Mouse (Mus musculus) thymus, postnatal 14 days (tissue): ENCODE measurements at regions not wholly inside any gene's neighbourhood (a gene's known extent, or its start where the extent isn't known, plus 50 kb on each side); places are given as distances from the start of the nearest gene placed in this dataset.
A peak's percentile ranks its signal among the peaks of the same experiment; 100 is the strongest.
"Not testable (repeated sequence)": the region's sequence is repeated elsewhere in the genome, so short reads cannot be mapped to it uniquely, and the experiment has no call there.

Experiments
- DNase-seq: peaks from one replicate; pipeline ENCODE4 v3.0.0; 2021

DNA sequence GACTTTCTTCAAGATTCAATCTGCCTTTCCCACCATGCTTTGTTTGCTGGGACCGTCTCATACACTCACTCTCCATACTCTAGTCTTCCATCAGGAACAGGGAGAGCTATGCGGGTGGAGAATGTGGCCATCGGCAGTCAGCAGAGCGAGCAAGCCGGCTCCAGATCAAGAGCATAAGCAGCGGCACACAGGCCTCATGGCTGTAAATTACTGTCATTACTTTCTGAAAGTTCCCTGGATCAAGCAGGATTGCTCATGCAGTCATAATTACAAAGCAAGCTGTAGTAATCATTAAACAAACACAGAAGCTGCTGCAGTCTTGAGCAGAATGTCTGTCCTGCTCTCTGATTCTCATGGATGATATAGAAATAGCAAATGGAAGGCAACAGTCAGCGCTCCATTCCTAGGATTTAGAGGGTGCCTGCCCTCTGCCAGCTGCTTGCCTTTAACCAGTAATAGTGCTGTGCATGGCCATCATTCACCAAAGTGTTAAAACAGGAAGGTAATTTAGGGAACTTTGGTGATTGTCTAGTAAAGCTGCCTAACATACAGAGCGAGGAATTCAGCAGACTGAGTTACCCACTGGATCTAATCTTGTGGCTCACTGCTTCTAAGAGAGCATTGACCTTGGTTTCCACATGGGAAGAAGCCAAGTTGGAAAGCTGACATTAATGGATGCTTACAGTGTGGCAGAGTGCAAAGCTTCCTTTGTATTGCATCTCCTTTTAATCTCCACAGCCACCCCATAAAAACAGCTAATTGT is 298.2 kb downstream of the 1190002N15Rik start:
- no peak for DNase-seq

DNA sequence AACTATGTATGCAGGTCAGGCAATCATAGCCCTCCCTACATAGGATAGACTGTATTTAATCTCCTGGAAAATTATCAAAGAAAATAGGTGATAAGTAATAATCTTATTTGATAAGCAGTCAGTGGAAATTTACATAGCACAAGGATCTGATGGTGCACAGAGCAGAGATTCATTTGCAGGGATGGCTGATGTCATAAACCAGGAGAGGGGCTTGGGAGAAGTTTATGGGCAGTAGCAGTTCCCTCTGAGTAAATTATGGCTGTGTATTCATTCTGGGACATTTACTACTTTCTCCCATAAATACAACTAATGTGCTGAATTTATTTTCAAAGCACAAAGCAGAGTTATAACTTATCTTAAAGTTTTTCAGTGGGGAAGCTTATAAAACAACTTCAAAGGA is 299.3 kb downstream of the 1190002N15Rik start:
- no peak for DNase-seq

DNA sequence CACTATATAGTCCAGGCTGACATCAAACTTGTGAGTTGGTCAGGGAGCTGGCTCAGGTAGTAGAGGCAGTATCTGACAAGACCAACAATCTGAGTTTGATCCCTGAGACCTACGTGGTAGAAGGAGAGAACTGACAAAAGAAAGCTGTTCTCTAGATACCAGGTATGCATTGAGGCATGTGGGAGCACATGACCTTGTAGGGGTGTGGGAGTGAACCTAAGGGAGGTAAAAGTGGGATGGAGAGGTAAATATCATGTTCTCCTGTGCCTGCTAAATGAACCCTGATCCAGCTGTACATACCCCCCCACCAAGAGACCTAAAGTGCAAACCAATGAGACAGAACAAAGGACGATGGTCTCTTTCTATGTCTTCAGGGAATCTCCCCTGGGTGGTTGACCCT is 308.3 kb downstream of the 1190002N15Rik start:
- DNase-seq: no peak

DNA sequence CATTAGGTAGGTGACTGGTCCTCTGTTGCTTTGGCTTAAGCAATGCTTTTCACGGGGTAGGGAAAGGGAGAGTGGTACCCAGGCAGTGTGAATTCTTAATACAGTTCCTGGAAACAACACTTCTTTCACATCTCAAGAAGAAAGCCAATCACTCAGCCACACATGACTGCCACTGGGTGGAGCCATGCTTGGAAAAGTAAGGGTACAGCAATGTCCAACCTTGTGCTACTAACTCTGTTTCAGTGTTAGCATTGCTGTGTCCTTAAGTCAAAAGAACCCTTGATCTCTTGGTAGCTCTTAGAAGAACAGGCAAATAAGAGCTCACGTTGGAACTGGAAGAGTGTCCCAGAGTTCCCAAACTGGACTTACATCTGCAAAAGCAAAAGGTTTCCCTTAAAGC is 318.8 kb downstream of the 1190002N15Rik start:
- peak; percentile 7 for DNase-seq

DNA sequence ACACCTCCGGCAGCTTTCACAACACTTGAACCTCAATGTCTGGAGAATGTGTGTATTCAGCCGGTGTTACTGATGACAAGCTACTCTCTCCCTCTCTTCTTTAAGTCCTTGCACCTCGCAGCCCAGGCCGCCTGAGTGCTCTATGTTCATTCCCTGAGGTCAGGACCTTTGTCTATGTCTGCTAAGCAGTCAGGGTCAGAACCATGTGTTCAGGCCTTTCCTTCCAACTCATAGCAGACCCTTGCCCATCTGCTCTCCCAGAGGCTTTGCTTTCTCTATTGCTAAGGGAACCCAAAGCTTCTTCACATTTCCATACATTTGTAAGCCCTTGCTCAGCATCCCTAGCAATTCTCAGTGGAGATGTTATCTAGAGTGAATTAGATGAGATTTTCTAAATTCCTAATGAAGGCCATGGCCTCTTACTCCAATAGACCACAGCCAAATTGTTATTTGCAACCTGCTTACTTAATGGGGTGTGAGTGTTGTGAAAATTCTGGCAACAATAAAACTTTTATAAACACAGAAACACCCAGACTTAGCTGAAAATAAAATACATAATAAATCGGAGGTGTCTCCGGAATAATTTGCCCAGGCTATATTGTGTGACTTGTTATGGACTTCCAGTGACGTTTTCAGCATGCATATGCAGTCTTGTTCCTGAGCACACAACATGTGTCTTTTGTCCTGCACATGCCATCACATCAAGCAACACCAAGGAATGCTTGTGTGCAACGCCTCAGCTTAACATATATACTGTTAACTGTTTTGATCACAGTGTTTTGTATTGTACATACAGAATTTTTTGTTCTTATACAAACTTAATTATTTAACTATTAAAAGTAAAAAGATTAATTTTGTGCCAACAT is 321.2 kb downstream of the 1190002N15Rik start:
- DNase-seq: no peak

DNA sequence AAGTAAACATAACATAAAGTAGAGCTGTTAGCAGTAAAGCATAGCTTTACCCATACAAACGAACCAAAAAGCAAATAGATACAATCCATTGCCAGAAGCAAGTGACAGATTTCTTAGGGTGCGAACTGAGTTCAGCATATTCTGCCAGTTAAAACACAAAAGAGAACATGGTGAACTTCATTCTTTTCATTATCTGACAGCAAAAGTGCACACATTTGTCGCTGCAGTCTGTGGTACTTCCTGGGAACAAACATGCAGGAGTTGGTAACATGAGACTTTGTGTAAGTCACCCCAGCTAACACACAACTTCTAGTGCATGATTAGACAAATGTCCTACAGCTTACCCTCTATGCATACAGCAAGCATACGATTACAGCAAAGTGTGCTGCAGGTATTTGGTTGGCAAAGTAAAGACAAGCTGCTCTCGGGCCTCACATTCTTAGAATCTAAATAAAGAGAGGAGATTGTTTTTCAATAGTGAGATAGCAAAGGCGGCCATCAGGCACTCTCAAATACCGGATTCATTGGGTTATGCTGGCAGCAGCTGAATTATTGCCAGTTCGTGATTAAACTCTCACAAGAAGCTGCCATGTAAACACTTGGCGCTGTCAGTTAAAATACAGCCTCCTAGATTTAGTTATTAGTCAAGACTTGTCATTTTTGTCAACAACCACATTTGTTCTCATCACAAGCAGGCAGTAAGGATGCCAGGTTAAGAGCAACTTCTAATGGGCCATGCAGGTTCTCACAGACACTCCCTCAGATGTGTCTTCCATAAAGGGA is 327.2 kb downstream of the 1190002N15Rik start:
- DNase-seq: no peak

DNA sequence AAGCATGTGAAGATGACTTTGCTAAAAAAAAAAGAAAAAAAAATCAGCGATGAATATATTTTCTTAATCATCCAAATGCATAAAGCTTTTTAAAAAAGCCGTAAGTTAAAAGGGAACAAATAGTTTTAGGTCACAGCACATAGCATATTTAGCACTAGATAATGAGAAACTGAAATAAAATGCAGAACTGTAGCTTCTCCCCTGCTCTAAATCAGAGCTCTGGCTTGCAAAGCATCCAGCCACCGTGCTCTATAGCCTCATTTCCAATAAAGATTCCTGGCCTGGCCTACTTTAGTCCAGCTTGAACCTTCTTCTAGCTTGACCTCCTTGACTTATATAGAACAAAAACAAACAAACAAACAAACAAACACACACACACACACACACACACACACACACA is 328.9 kb downstream of the 1190002N15Rik start:
- DNase-seq: no peak

DNA sequence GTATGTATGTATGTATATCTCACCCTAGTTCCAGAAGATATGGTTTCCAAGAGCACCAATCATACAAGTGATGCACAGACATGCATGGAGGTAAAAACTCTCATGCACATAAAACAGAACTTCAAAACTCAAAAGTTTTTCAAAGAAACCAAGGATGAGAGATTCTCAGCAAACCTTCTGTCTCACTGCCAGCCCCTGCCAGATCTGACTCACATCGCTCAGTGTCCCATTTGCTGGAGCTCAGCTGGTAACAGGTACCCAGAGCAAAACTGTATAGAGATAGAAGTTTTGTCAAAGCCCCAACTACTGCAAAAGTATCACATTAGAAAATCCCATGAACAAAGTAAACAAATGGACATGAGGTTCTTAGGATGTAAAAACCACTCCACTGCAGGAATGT is 337.0 kb downstream of the 1190002N15Rik start:
- no peak for DNase-seq

DNA sequence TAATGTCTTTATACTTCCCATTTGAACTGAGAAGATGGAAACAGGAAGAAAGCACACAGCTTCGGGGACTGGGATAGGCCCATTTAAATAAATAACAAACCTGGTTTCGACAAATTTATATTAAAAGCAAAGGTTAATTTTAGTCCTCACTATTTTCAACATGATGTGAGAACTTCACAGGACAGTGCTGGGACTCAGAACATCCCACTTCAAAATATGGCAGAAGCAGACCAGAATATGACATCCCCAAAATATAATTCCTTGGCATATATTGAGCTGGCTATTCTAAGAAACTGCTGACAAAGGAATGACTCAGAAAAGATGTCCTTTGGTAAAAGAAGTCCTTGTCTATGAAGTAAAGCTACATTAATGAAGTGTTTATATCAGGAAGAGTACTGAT is 338.0 kb downstream of the 1190002N15Rik start:
- DNase-seq: no peak

DNA sequence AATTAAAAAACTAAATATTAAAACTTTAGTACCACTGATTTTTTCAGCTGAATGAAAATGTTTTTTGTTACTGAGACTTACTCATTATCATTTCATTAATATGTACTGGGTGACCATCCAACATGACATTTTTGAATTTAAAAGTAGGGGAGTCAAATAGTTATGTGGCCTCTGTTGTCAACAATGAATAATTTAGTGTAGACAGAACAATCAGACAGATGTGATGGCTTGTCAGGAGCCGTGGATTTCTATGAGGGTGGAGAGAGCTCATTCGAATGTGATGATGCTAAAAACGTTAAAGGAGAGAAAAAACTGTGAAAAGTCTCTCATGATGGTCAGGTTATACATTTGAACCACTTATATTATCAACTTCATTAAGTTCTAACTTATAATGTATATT is 346.8 kb downstream of the 1190002N15Rik start:
- no peak for DNase-seq

DNA sequence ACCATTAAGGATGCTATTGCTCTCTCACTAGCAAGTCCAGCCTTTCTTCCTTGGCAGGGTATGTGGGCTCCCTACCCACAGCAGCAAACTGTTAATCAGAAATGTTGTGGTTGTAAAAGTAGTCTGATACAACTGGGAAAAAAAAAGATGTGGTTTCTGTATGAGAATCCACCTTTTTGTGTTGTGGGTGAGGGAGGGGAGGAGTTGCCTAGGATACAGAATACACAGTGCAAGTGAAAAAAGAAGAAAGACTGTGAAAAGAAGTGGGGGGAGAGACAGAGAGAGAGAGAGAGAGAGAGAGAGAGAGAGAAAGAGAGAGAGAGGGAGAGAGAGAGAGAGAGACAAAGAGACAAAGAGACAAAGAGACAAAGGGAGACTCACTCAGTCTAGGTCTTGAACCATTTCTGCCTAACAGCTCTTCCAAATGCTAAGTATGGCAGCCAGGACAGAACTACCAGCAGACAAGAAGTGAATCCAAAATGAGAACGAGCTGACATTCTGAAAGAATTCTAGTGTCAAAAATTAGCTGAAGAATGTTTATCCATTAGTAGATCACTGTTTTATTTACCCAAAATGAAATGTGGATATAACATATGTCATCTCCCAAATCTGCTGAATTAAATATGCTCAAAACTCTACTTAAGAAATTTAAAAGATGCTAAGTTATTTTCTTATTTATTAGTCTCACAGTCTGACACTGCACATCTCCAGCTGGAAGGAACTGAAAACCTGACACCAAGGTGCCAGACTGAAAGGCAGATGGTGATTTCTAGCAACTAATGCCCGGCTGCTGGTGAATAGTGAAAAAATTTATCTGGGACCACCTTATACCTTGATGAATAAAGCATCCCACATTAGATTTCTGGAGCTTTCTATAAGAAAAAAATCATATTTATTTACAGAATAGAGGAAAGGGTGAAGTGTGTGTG is 347.7 kb downstream of the 1190002N15Rik start:
- DNase-seq: no peak

DNA sequence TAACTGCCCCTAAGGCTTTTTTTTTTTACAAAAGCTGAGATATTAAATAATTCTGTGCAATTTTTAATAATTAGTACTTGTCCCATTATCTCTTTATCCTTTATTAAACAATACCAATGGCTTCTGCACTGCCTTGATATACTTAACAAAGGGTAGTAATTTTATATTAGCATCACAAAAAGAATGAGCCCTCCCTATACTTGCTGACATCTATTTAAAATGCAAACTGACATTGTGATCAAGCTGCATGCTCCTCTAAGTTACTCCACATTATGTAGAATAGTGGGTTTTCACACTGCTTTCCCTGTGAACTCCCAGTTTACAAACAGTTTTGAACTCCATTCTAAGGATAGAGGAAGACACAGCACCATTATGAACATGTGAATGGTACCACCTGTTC is 349.8 kb downstream of the 1190002N15Rik start:
- DNase-seq: no peak

DNA sequence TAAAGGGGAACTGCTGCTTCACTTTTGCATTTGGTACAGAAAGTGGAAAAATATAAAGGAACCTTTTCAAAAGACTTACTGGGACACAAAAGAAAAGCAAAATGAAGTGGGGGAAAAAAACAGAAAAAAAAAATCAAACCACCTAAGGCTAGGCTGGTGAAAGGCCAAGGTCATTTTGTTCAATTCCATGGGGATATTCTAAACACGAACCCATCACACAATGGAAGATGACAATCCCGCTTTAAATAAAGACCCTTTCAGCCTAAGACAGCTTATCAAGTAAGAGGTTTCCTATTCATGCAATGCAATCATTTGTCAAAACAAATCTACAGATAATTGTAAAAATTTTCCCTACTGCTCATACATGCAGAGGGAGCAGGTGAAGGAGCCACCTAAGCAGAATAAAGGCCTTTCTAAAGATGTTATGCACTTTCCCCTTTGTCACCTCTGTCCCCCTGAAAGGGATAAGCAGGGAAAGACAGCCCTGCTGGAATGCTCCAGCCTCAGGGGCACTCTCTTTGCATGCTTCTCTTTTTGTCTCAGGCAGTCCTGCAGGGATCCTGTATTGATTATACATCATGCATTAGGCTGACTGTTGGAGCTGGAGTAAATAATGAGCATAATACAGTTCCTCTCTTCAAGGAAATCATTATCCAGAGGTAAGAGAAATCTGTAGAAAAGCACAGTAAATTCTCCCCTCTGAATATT is 367.8 kb downstream of the 1190002N15Rik start:
- DNase-seq: no peak

DNA sequence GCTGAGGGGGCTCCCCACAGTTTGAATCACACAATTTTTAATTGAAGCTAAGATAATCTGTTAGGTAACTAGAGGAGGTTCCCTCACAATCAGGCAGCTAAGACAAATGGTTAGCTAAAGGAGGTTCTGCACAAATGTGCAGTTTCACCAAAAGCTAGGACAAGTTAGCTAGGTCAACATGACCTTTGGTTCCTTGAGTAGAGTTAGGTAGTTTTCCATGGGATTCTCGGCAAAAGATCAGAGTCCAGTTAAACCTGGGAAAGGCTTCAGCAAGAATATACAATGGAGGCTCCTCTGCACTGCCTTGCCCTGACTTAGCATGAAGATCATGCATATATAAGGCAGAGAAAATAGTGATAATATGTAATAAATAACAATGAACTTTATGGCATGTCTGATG is 374.2 kb downstream of the 1190002N15Rik start:
- no peak for DNase-seq

DNA sequence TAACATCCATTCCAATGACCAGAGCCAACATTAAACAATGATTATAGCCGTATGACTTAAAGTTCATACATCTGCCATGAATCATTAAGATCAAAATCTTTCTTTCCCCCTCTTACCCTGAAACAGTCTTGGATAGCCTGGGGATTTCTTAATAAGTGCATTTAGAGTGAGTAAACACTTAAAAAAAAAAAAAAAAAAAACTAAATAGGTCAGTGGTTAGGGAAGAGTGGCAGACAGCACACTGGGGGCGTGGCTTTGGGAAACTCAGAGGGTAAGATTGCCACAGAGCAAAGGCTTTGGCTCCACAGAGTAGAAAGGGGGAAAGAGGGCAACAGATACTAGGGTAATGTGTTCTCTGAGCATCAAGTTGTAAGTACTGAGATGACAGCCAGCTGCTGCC is 382.3 kb downstream of the 1190002N15Rik start:
- DNase-seq: no peak

DNA sequence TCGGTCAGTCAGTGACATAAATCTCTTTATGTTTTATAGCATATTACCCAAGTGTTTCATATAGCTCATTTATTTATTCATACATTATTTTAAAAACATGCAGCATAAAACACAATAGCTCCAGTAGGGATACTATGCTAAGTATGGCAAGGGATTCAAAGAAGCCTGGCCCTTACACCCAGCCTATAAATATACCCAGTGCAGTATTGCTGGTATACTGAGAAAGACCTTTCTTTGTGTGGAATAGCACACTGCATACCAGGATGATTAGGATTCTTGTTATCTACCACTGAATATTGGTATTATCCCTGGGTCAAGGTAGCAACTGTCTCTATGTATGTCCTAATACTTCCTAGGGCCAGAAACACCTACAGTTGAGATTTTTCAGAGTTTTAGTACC is 389.4 kb downstream of the 1190002N15Rik start:
- no peak for DNase-seq

DNA sequence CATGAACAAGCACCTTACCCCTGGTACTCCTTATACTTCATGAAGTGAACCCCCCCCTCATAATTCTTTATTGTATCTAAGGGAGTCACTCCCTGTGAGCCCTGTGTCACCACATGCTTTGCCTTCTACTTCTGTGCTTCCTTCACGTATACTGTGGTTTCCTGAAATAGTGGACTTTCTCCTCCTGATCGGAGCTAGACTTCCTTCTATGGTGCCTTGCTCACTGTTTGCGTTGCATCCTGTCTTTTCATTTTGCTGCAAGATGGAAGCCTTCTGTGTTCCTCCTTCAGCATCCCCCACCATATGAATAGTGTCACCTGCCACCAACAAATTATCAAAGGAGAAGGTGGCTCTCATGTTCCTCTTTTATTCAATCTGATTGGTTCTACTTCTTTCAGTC is 391.1 kb downstream of the 1190002N15Rik start:
- no peak for DNase-seq

DNA sequence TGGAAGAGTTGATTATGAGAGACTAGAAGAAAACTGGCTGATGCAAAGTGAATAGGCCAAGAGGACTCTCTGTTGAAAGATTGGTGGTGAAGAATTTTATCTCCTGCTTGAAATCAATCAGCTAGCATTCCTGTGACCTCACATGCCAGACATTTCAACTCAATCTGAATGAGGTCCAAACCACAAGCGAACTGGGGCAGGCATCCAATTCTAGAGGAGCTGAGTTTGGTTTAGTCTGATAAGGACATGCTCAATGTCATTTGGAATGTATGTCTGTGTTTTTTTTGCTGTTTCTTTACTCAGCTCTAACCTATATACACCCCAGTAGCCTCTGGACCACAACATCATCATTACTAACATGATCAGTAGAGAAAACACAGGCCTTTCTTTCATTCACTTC is 401.4 kb downstream of the 1190002N15Rik start:
- no peak for DNase-seq

DNA sequence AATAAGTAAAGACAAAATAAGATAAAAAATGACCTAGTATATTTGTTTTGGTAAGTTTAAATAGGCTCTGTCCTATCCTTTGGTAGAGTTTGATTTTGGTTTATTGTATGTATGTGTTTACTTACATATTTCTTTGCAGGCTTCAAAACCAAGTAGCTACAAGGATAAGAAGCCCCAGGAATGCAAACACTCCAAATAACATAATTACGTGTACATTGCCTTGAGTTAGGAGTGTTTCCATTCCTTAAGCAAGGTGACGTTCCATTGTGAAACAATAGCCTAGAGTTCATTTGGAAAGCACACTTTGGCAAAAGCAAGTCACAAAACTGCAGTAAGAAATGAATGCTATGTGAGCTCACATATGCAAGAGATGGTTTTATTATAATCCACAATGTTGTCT is 404.2 kb downstream of the 1190002N15Rik start:
- DNase-seq: no peak

DNA sequence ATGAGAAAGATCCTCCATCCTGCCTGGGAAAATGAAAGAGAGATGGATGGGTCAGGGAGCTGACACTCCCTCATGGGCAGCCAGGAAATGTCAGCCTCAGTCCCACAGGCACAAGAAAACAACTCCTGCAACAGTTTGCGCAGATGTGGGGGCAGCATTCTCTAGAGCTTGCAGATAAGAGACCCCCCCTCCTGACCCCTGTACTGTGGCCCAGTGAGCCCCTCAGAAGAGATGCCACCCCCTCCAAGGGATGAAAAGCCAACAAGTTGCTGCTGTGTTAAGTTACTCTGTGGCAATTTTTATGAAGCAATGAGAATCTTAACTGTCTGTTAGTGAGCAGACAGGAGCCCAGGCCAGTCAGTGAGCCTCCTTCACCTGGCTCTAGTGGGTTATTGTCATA is 406.5 kb downstream of the 1190002N15Rik start:
- DNase-seq: no peak

DNA sequence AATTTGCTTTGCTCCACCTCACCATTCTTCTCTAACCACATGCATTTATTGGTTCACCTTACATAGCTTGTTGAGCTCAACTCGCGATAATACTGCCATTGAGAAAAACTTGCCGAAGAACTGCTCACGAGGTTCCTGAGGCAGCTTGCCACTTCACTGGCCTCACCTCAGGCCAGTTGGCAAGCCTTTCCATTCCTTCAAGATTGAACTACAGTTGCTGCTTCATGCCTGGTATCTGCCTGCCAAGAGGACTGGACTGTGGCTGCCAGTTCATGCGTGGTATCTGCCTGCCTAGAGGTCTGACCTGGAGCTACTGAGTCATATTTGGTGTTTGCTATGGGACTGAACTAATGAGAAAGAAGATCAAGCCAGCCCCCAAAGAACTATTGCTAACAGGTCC is 420.9 kb downstream of the 1190002N15Rik start:
- no peak for DNase-seq

DNA sequence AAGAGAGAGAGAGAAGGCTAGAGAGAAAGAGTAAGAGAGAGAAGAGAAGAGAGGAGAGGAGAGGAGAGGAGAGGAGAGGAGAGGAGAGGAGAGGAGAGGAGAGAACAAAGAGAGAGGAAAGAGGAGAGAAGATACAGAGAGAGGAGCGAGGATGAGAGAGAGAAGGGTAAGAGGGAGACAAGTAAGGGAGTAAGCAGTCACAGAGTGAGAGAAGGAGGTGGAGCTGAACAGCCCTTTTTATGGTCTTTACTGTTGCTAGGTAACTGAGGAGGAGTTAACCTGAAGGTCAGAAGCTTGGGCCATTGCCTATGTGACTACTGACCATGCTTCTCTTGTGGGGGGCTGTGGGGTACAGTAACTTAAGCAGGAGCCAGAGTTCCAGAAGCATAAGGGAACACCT is 430.2 kb downstream of the 1190002N15Rik start:
- not testable (repeated sequence) for DNase-seq
